In the genomic region with DNA sequence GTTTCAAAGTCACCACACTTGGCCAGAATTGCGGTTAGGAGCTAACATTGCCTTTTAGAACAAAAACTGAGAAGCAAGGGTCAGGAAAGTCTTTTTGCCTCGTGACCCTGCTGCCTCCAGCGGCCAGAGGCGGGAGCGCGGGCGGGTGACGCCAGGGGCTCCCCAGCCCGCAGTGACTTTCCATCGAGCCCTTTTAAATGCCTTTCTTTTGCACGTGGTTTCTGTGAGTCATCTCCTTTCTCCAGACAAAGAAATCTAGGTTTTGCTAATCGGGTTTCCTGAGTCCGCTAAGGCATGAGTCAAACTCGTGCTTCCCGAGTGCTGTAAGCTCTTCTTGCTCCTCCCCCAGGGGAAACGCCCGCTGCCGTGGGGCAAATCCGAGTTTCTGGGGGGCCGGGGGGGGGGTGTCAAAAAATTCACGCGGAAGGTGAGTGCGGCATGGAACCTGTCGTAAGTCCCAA, we compare ENCODE assay signal across 8 mouse cellular contexts. TPM values are rescaled to one million over a fixed set of nuclear protein-coding genes. Genes with fewer than 3 reads are reported as not detected.
DNase-seq lines count a peak whose midpoint lies in the region; ATAC-seq and TF ChIP-seq lines count a peak whose summit lies in the region.

No protein-coding gene starts in this region.

- under 1% methylated on average over 24 of the region's 24 CpGs for WGBS in hindbrain, postnatal 0 days

- H3K36me3 ChIP-seq in hindbrain, postnatal 0 days (ENCODE audit: insufficient read depth, low read length): no peaks in the 10 kb centered on the region

- H3K4me3 ChIP-seq in gastrocnemius, adult 2 months: peak overlapping the region; percentile 68
- peak overlapping the region; percentile 38 for H3K4me3 ChIP-seq in hindbrain, postnatal 0 days (ENCODE audit: low read length)

- peak; percentile 86 for ATAC-seq in hindbrain, postnatal 0 days

- intact Hi-C loops in gastrocnemius, adult 2 months (cut with DNase I): loop anchor here (2.0 kb wide), 1 partner anchor 51 kb away; no protein-coding TSS in a partner anchor
- intact Hi-C loops in left cerebral cortex, postnatal 25 days (cut with DNase I): loop anchor here (2.0 kb wide), 1 partner anchor 47 kb away; no protein-coding TSS in a partner anchor

- no peaks in the 10 kb centered on the region for H3K9me3 ChIP-seq in hindbrain, postnatal 0 days (ENCODE audit: low read length)

- H3K27ac ChIP-seq in gastrocnemius, adult 2 months: peak overlapping the region; percentile 73
- H3K27ac ChIP-seq in hindbrain, postnatal 0 days: peak overlapping the region; percentile 86

- H3K27me3 ChIP-seq in hindbrain, postnatal 0 days (ENCODE audit: insufficient read depth, low read length): no peaks in the 10 kb centered on the region

- peak; percentile 82 for TF ChIP-seq CTCF in gastrocnemius, adult 2 months (IDR thresholded peaks at IDR 0.05)
- peak; percentile 79 for TF ChIP-seq CTCF in hindbrain, postnatal 0 days (IDR thresholded peaks at IDR 0.05; ENCODE audit: low read depth)

- H3K4me1 ChIP-seq in hindbrain, postnatal 0 days (ENCODE audit: insufficient read depth, low read length): no peaks in the 10 kb centered on the region

- peak; percentile 96 for DNase-seq in ZHBTc4 (ENCODE audit: low read depth, low spot score)
- DNase-seq in cerebellum, postnatal 4 days (ENCODE audit: low spot score in 2 of 2): peak; percentile 54 to 77
- DNase-seq in gastrocnemius, adult 2 months: peak; percentile 85
- DNase-seq in hindbrain, postnatal 0 days (ENCODE audit: low spot score): peak; percentile 91
- DNase-seq in left cerebral cortex, postnatal 25 days (ENCODE audit: low spot score in 2 of 2): peak; percentile 42 to 80
- DNase-seq in mesoderm, embryonic 11.5 days (ENCODE audit: low read depth, low spot score): peak; percentile 85
- peak; percentile 48 for DNase-seq in right cerebral cortex, postnatal 25 days
- DNase-seq in urinary bladder, postnatal 36 days (ENCODE audit: low spot score in 2 of 2): peak; percentile 73 to 84

- peak overlapping the region; percentile 57 for H3K9ac ChIP-seq in hindbrain, postnatal 0 days (replicated peaks; ENCODE audit: low read length)

- peak overlapping the region; percentile 88 for H3K4me2 ChIP-seq in hindbrain, postnatal 0 days (ENCODE audit: low read depth, low read length)

RNA-seq across cellular contexts. Expression of gene Eef1a1, which starts 38.4 kb away (rescaled TPM):
- 100 to 1,000 TPM; 390 to 557 TPM for total RNA-seq in gastrocnemius, adult 2 months (2021)
- 5,514 and 5,628 TPM in 2 replicates for total RNA-seq in hindbrain, postnatal 0 days (2014; rRNA removed)
- polyA plus RNA-seq in hindbrain, postnatal 0 days (2015; fragmentation: Nextera tagmentation; extraction: Ambion mirVana): 2,472 and 2,549 TPM in 2 replicates
- 1,000 to 10,000 TPM; 2,219 to 2,332 TPM for total RNA-seq in left cerebral cortex, postnatal 25 days (2021)

Comparison
In these comparisons a context has a peak if more than half of its experiments do, and no peak if none do; other contexts are left out.
1. Peak in every context shown above with its lines: DNase-seq, ATAC-seq, H3K4me3 ChIP-seq and H3K27ac ChIP-seq.